7 mouse cellular contexts compared by ENCODE assay signal in genomic region chr11:101173112-101173511, GRCm38 (mm10). TPM values are rescaled to one million over a fixed set of nuclear protein-coding genes. Genes with fewer than 3 reads are reported as not detected.
DNase-seq lines count a peak whose midpoint lies in the region; ATAC-seq and TF ChIP-seq lines count a peak whose summit lies in the region.

No protein-coding gene starts in this region.

- peaks cover 0 to 6% of the 10 kb centered on the region in 2 experiments for H3K36me3 ChIP-seq in CH12.LX (replicated peaks in 1 of 2; ENCODE audit: control insufficient read depth in 1 of 2, insufficient read depth in 1 of 2, low read length in 1 of 2)
- H3K36me3 ChIP-seq in heart, embryonic 13.5 days = peaks cover 2% of the 10 kb centered on the region
- no peaks in the 10 kb centered on the region for H3K36me3 ChIP-seq in kidney, embryonic 15.5 days

- dilution Hi-C loops in CH12.LX (cut with MboI; ENCODE audit: extremely low pct_ligation_motif_present, extremely low pct_unique_long_range_greater_than_20kb, low sequenced_read_pairs) = no loop called here

- 0 out of 2 replicates have a peak overlapping the region, but pooled peaks have one; percentile 6 for H3K9ac ChIP-seq in CH12.LX (ENCODE audit: insufficient read depth, low read depth)
- H3K9ac ChIP-seq in heart, embryonic 13.5 days = peak overlapping the region; percentile 79
- no peak overlapping the region for H3K9ac ChIP-seq in kidney, embryonic 15.5 days

- intact Hi-C loops in left cerebral cortex, postnatal 36 days (cut with DNase I) = loop anchor here (10.0 kb wide), 1 partner anchor 188 kb away; no protein-coding TSS in a partner anchor

- H3K4me3 ChIP-seq in CH12.LX (replicated peaks in 1 of 3; ENCODE audit: low read depth in 2 of 3, low read length in 2 of 3, poor library complexity in 1 of 3) = peak overlapping the region; percentile 2 to 64 (median 26)
- H3K4me3 ChIP-seq in heart, embryonic 13.5 days = peak overlapping the region; percentile 43
- peak overlapping the region; percentile 41 for H3K4me3 ChIP-seq in kidney, embryonic 15.5 days (replicated peaks)

- no peak for TF ChIP-seq RAD21 in CH12.LX (IDR thresholded peaks at IDR 0.05; ENCODE audit: low read depth, low read length)

- 9% methylated on average over 11 of the region's 11 CpGs for whole genome bisulfite sequencing in heart, embryonic 13.5 days
- WGBS in kidney, embryonic 15.5 days = 6% methylated on average over 11 of the region's 11 CpGs

- DNase-seq in CH12.LX (ENCODE audit: extremely low read depth) = no peak
- DNase-seq in cerebellum, adult 18-20 months = peak; percentile 55 to 62
- peak; percentile 74 for DNase-seq in lung, postnatal 25 days (ENCODE audit: low spot score)
- DNase-seq in left cerebral cortex, postnatal 36 days (ENCODE audit: low spot score in 2 of 2) = no peak
- DNase-seq in thymus, postnatal 36 days = no peak

- in situ Hi-C loops in CH12.LX (cut with MboI; ENCODE audit: low pct_ligation_motif_present, low pct_unique_long_range_greater_than_20kb, low sequenced_read_pairs) = loop anchor here (5.0 kb wide), 1 partner anchor 36 kb away; no protein-coding TSS in a partner anchor

- peaks cover 9% of the 10 kb centered on the region for H3K27me3 ChIP-seq in CH12.LX (replicated peaks)
- peaks cover 56% of the 10 kb centered on the region for H3K27me3 ChIP-seq in heart, embryonic 13.5 days (replicated peaks)
- peaks cover 41% of the 10 kb centered on the region for H3K27me3 ChIP-seq in kidney, embryonic 15.5 days

- H3K79me2 ChIP-seq in CH12.LX (replicated peaks; ENCODE audit: control insufficient read depth, extremely low read depth, insufficient read depth, poor library complexity, severe bottlenecking) = peaks cover 17% of the 10 kb centered on the region

- H3K4me2 ChIP-seq in CH12.LX (ENCODE audit: insufficient read depth, low read depth, poor library complexity, severe bottlenecking) = peak overlapping the region; percentile 53
- peak overlapping the region; percentile 97 for H3K4me2 ChIP-seq in heart, embryonic 13.5 days
- peak overlapping the region; percentile 94 for H3K4me2 ChIP-seq in kidney, embryonic 15.5 days

- H3K27ac ChIP-seq in CH12.LX (ENCODE audit: insufficient read depth, low read depth) = peak overlapping the region; percentile 78; the same call in 1 of the 2 replicates
- H3K27ac ChIP-seq in heart, embryonic 13.5 days (replicated peaks) = peak overlapping the region; percentile 76
- H3K27ac ChIP-seq in kidney, embryonic 15.5 days = peak overlapping the region; percentile 94

- TF ChIP-seq CTCF in CH12.LX (conservative IDR thresholded peaks at IDR 0.05 in 1 of 2, IDR thresholded peaks at IDR 0.05 in 1 of 2; ENCODE audit: low read depth in 2 of 2, low read length in 2 of 2) = no peak

- no peaks in the 10 kb centered on the region for H3K9me3 ChIP-seq in CH12.LX (replicated peaks; ENCODE audit: low read length)
- H3K9me3 ChIP-seq in heart, embryonic 13.5 days = no peaks in the 10 kb centered on the region
- H3K9me3 ChIP-seq in kidney, embryonic 15.5 days (replicated peaks) = no peaks in the 10 kb centered on the region

- no peak for TF ChIP-seq POLR2A in CH12.LX (IDR thresholded peaks at IDR 0.05; ENCODE audit: low read depth, low read length)

- H3K4me1 ChIP-seq in CH12.LX (ENCODE audit: control insufficient read depth in 1 of 2, insufficient read depth in 2 of 2) = peaks cover 6 to 69% of the 10 kb centered on the region in 2 experiments
- peaks cover 80% of the 10 kb centered on the region for H3K4me1 ChIP-seq in heart, embryonic 13.5 days
- peaks cover 90% of the 10 kb centered on the region for H3K4me1 ChIP-seq in kidney, embryonic 15.5 days

- no peak for TF ChIP-seq EP300 in CH12.LX (IDR thresholded peaks at IDR 0.05; ENCODE audit: low read length)

- no peak for ATAC-seq in heart, embryonic 13.5 days (ENCODE audit: extremely low read depth, insufficient number of reproducible peaks, low FRiP score, low TSS enrichment)
- no peak for ATAC-seq in kidney, embryonic 15.5 days (replicated peaks; ENCODE audit: low FRiP score)

TF ChIP-seq in CH12.LX, 34 proteins besides CTCF, POLR2A, EP300 and RAD21:
- TF ChIP-seq MEF2A (IDR thresholded peaks at IDR 0.05; ENCODE audit: borderline replicate concordance, low read depth, low read length) (peak; percentile 50; the same call in 1 of the 2 replicates), CHD2 (IDR thresholded peaks at IDR 0.05; ENCODE audit: low read length) (no peak), MAZ (IDR thresholded peaks at IDR 0.05; ENCODE audit: low read depth, low read length) (0 out of 2 replicates have a peak, but pooled peaks have one; percentile 3), MAFK (IDR thresholded peaks at IDR 0.05; ENCODE audit: insufficient replicate concordance, low read length) (peak; percentile 86; the same call in 1 of the 2 replicates), MXI1 (IDR thresholded peaks at IDR 0.05; ENCODE audit: low read depth, low read length) (no peak), ETS1 (conservative IDR thresholded peaks at IDR 0.05; ENCODE audit: low read depth, low read length) (peak; percentile 6; the same call in 1 of the 2 replicates), CHD1 (IDR thresholded peaks at IDR 0.05; ENCODE audit: low read depth, low read length) (no peak)

RNA-seq across cellular contexts. Expression of gene Plekhh3, which starts 2.0 kb away (rescaled TPM):
- 16.3 and 20.3 TPM in 2 replicates for total RNA-seq in CH12.LX (2012; rRNA removed)
- 2.8 and 2.9 TPM in 2 replicates for total RNA-seq in CH12.LX (2014; rRNA removed)
- polyA plus RNA-seq in CH12.LX (2012; ENCODE audit: insufficient read length, low read depth) = 3.7 and 5.0 TPM in 2 replicates
- polyA plus RNA-seq in heart, embryonic 13.5 days (2015; fragmentation: Nextera tagmentation; extraction: Ambion mirVana) = 7.6 and 8.5 TPM in 2 replicates
- polyA plus RNA-seq in kidney, embryonic 15.5 days (2015; fragmentation: Nextera tagmentation; extraction: Ambion mirVana) = 17.0 and 18.6 TPM in 2 replicates
- total RNA-seq in left cerebral cortex, postnatal 36 days (2021) = 10 to 100 TPM; 12.3 TPM

RNA-seq across cellular contexts. Expression of gene Ccr10, which starts 2.1 kb away (rescaled TPM):
- total RNA-seq in CH12.LX (2012; rRNA removed) (29.6 and 58.7 TPM in 2 replicates), CH12.LX (2014; rRNA removed) (14.1 and 17.2 TPM in 2 replicates)
- 12.3 TPM in 2 replicates for polyA plus RNA-seq in CH12.LX (2012; ENCODE audit: insufficient read length, low read depth)
- polyA plus RNA-seq in heart, embryonic 13.5 days (2015; fragmentation: Nextera tagmentation; extraction: Ambion mirVana) = 0.19 and 0.33 TPM in 2 replicates
- polyA plus RNA-seq in kidney, embryonic 15.5 days (2015; fragmentation: Nextera tagmentation; extraction: Ambion mirVana) = 0.78 and 0.82 TPM in 2 replicates
- total RNA-seq in left cerebral cortex, postnatal 36 days (2021) = under 1 TPM in 1 of 2 experiments, not detected in 1; 0.37 TPM

RNA-seq across cellular contexts. Expression of gene Cntnap1, which starts 2.8 kb away (rescaled TPM):
- total RNA-seq in CH12.LX (2012; rRNA removed) (15.6 and 16.7 TPM in 2 replicates), CH12.LX (2014; rRNA removed) (3.6 and 4.4 TPM in 2 replicates)
- polyA plus RNA-seq in CH12.LX (2012; ENCODE audit: insufficient read length, low read depth) = 17.9 and 19.5 TPM in 2 replicates
- polyA plus RNA-seq in heart, embryonic 13.5 days (2015; fragmentation: Nextera tagmentation; extraction: Ambion mirVana) = 0.52 and 0.55 TPM in 2 replicates
- polyA plus RNA-seq in kidney, embryonic 15.5 days (2015; fragmentation: Nextera tagmentation; extraction: Ambion mirVana) = 1.9 and 2.0 TPM in 2 replicates
- 100 to 1,000 TPM; 167 to 172 TPM for total RNA-seq in left cerebral cortex, postnatal 36 days (2021)

RNA-seq across cellular contexts. Expression of gene Tubg2, which starts 17.4 kb away (rescaled TPM):
- total RNA-seq in CH12.LX (2012; rRNA removed) (3.1 and 4.7 TPM in 2 replicates), CH12.LX (2014; rRNA removed) (1.2 and 2.1 TPM in 2 replicates)
- polyA plus RNA-seq in CH12.LX (2012; ENCODE audit: insufficient read length, low read depth) = 8.7 and 10.5 TPM in 2 replicates
- 3.1 and 4.3 TPM in 2 replicates for polyA plus RNA-seq in heart, embryonic 13.5 days (2015; fragmentation: Nextera tagmentation; extraction: Ambion mirVana)
- 3.8 and 4.2 TPM in 2 replicates for polyA plus RNA-seq in kidney, embryonic 15.5 days (2015; fragmentation: Nextera tagmentation; extraction: Ambion mirVana)
- total RNA-seq in left cerebral cortex, postnatal 36 days (2021) = 10 to 100 TPM; 49.7 to 62.4 TPM

RNA-seq across cellular contexts. Expression of gene Ezh1, which starts 53.2 kb away (rescaled TPM):
- total RNA-seq in CH12.LX (2012; rRNA removed) (11.1 and 15.3 TPM in 2 replicates), CH12.LX (2014; rRNA removed) (8.5 and 8.7 TPM in 2 replicates)
- 10.8 and 12.1 TPM in 2 replicates for polyA plus RNA-seq in CH12.LX (2012; ENCODE audit: insufficient read length, low read depth)
- polyA plus RNA-seq in heart, embryonic 13.5 days (2015; fragmentation: Nextera tagmentation; extraction: Ambion mirVana) = 11.6 and 11.7 TPM in 2 replicates
- polyA plus RNA-seq in kidney, embryonic 15.5 days (2015; fragmentation: Nextera tagmentation; extraction: Ambion mirVana) = 22.9 and 27.0 TPM in 2 replicates
- total RNA-seq in left cerebral cortex, postnatal 36 days (2021) = 10 to 100 TPM; 47.8 to 52.1 TPM

Comparison
In these comparisons a context has a peak if more than half of its experiments do, and no peak if none do; other contexts are left out.
1. DNase-seq: peak in cerebellum, adult 18-20 months (2 of 2) and lung, postnatal 25 days (single experiment); none in CH12.LX (single experiment), left cerebral cortex, postnatal 36 days (0 of 2) and thymus, postnatal 36 days (0 of 2).
2. Peak in every context shown above with its lines, with median percentiles within 50 percentile points of each other: H3K27ac ChIP-seq, H3K4me2 ChIP-seq and H3K4me3 ChIP-seq.